Mouse (Mus musculus) left cerebral cortex, adult 8-10 months (tissue): Measurements from ENCODE around the gene Cd38. TPM values are rescaled to one million over a fixed set of nuclear protein-coding genes. Genes with fewer than 3 reads are reported as not detected.
A peak's percentile ranks its signal among the peaks of the same experiment; 100 is the strongest.

Source experiments
- DNase-seq, 2 experiments: peaks; one replicate each; pipeline ENCODE4 v3.0.0; 2022; ENCODE audit warnings: low spot score in 2 of 2
- total RNA-seq, 4 experiments: library from RNA; stranded (reverse); gene quantifications; 2 replicates each; pipeline ENCODE4 v1.2.4; 2022

Cd38 gene
- total RNA-seq, 4 experiments from 2014 or later, result 1.5 to 2.5 (median 1.8) TPM

- no peak for DNase-seq
These were observed 79.1 kb downstream of the Cd38 start for GRCm38 (mm10) chr5:43947330-43947977.

- peak in 1 of 2 experiments; percentile 11 for DNase-seq
These were observed 79.9 kb downstream of the Cd38 start for GRCm38 (mm10) chr5:43948111-43948743.

GRCm38 (mm10) chr5:43948748-43949275 lies 80.5 kb downstream of the Cd38 start:
- no peak for DNase-seq

DNA sequence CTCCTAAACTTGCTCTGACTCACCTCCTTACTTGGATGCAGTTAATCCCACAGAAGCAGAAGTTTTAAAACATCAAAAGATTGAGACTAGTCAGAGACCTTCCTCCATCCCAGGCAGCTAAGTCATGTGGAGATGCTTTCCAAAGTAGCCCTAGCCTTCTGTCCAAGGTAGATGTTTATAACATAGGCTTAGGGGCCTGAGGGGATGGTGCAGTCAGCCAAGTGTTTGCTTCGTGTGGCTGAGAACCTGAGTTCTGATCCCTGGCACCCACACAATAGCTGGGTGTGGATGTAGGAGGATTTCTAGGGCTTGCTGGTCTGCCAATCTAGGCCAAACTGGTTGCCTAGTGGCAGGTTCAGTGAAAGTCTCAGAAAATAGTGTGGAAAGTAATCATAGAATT lies 84.9 kb downstream of the Cd38 start:
- DNase-seq, result no peak

GRCm38 (mm10) chr5:43959884-43960440 lies 91.6 kb downstream of the Cd38 start:
- no peak for DNase-seq

- no peak for DNase-seq
These were observed 92.7 kb downstream of the Cd38 start for GRCm38 (mm10) chr5:43961056-43961455.

Other genes starting within 250 kb of the Cd38 start
- gene Cc2d2a, start 206.2 kb upstream of the Cd38 start, total RNA-seq, result 10 to 100 TPM; 16.9 to 19.0 (median 17.3) TPM
- gene Bst1, start 49.7 kb upstream of the Cd38 start, total RNA-seq, result not detected
- 10 to 100 TPM; 78.9 to 91.7 (median 86.3) TPM for gene Fbxl5, start 46.9 kb upstream of the Cd38 start, total RNA-seq
- gene Gm7879, start 44.6 kb downstream of the Cd38 start, total RNA-seq, result 10 to 100 TPM in 3 of 4 experiments, 1 to 10 TPM in 1; 9.8 to 14.9 (median 12.7) TPM
- gene Fgfbp1, start 113.2 kb downstream of the Cd38 start, total RNA-seq, result 1 to 10 TPM; 2.7 to 4.4 (median 3.3) TPM
- 10 to 100 TPM; 13.0 to 21.6 (median 17.1) TPM for gene Prom1, start 233.5 kb downstream of the Cd38 start, total RNA-seq